Mouse (Mus musculus): ENCODE measurements around the gene Nms.

DNA sequence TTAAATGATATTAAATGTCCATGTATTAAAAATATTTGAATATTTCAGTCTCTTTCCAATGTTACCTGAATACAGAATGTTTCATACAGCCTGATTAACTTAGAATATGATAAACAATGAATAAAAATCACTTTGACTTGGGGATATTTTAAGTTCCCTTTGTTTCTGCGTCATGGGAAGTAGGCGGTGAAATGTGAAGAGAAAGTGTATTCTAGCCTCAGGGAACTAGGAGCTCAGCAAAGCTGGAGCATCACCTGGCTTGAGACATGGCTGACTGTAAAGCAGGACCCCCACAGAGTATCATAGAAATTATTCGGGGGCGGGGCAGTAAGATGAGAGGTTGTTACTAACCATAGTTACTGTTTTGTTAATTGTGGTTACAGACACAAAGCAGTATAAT lies 10.0 kb upstream of the Nms start:
- TF ChIP-seq POLR2A (IDR thresholded peaks at IDR 0.05; ENCODE audit: borderline replicate concordance, extremely low read depth, insufficient read depth, insufficient read length, poor library complexity, severe bottlenecking) (no peak), CTCF (IDR thresholded peaks at IDR 0.05; ENCODE audit: borderline replicate concordance, extremely low read depth, insufficient read depth, insufficient read length) (no peak)
